Mouse (Mus musculus): ENCODE measurements around the gene Gm10409.
"Not testable (repeated sequence)": the region's sequence is repeated elsewhere in the genome, so short reads cannot be mapped to it uniquely, and the experiment has no call there.

Gm10409 gene

DNA sequence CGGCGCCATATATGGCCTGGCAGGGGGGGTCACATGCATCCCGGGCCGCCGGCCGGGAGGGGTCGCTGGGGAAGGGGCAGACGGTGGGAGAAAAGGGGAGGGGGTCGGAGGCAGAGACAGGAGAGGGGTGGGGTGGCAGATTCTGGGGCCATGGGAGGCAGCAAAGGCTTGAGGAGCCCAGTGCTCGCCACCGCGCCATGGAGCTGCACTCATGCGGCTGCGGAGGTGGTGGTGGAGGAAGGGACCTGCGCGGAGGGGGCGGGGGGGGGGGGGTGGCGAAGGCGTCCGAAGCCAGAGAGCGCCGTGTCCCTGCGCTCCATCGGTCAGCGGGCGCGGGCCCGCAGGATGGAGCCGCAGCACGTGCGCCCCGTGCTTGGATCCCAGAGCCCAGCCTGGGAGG is at the start of gene Gm10409:
Gene Gm10409, plus strand, starts transcription at position 301 of the 400 bp plus-strand sequence.
- DNase-seq: not testable (repeated sequence)

DNA sequence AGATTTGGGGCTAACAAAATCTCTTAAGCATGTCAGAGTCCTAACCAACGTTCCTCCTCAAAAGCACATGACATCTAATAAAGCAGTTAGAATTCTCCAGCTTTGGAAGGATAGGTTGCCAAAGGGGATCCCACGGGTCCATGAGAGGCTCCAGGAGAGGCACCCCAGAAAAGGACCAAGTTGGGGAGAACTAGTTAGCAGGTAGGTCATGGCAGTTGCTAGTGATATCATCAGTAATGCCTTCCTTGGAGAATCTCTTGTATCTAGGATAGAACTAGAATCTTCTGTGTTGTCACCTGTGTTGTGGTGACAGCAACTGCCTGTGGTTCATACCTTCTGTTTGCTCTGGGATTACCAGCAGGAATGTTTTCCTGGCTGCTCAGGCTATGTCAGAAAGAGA is 17.6 kb upstream of the Gm10409 start, which contains the start of gene Gm10413:
Gene Gm10413, plus strand, starts transcription at position 301 of the 400 bp plus-strand sequence.
- DNase-seq: not testable (repeated sequence)

DNA sequence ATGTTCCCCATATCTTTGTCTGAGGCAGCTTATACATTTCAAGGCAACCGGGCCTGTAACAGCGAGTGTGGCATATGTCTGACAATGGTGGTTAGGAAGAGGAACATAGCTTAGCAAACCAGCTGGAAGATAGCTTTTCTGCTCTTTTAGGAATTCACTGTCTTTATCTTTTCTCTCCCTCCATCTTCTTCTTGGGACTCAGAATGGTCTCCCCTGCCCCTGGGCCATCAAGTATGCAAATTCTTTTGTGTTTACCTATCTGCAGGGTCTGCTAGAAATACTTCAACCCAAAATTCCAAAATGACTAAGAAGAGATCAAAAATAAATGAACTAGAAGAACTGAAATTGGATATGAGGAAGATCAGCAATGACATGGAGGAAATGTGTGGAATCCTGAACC is 15.4 kb downstream of the Gm10409 start, which contains the start of gene Gm3005:
Gene Gm3005, plus strand, starts transcription at position 301 of the 400 bp plus-strand sequence.
- not testable (repeated sequence) for DNase-seq

DNA sequence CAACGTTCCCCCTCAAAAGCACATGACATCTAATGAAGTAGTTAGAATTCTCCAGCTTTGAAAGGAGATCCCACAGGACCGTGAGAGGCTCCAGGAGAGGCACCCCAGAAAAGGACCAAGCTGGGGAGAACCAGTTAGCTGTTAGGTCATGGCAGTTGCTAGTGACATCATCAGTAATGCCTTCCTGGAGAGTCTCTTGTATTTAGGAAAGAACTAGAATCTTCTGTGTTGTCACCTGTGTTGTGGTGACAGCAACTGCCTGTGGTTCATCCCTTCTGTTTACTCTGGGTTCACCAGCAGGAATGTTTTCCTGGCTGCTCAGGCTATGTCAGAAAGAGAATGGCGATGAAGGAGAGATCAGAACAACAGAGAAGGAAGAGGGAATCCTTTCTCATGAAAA is 36.7 kb downstream of the Gm10409 start, which contains the start of gene Gm10408:
Gene Gm10408, plus strand, starts transcription at position 301 of the 400 bp plus-strand sequence.
- DNase-seq: not testable (repeated sequence)
